In genomic region chr16:64524051-64524645, GRCm38 (mm10) we compare ENCODE assay signal across 16 mouse cellular contexts.
DNase-seq lines count a peak whose midpoint lies in the region; ATAC-seq lines count a peak whose summit lies in the region.
"Had no signal": no experiment of that assay in that cellular context is flagged by ENCODE, and none has a peak within 500 bp of the region (broad histone marks: within the 10 kb centered on the region; RNA-seq: fewer than 3 reads in every experiment).

No protein-coding gene starts in this region.

- no peak overlapping the region for H3K4me2 ChIP-seq in neural tube, embryonic 11.5 days (ENCODE audit: low read depth)
- no peak overlapping the region for H3K4me2 ChIP-seq in midbrain, embryonic 16.5 days (ENCODE audit: low read length)
- no peak overlapping the region for H3K4me2 ChIP-seq in intestine, embryonic 16.5 days (ENCODE audit: low read depth, low read length)

- 53% methylated on average over 5 of the region's 5 CpGs for WGBS in neural tube, embryonic 11.5 days
- 27% methylated on average over 5 of the region's 5 CpGs for WGBS in midbrain, embryonic 16.5 days
- 66% methylated on average over 5 of the region's 5 CpGs for WGBS in intestine, embryonic 16.5 days

- no peak overlapping the region for H3K9ac ChIP-seq in neural tube, embryonic 11.5 days (ENCODE audit: low read length)
- H3K9ac ChIP-seq in midbrain, embryonic 16.5 days (ENCODE audit: low read depth, low read length), result no peak overlapping the region
- H3K9ac ChIP-seq in intestine, embryonic 16.5 days (ENCODE audit: low read depth, low read length), result no peak overlapping the region

- no peaks in the 10 kb centered on the region for H3K36me3 ChIP-seq in neural tube, embryonic 11.5 days (ENCODE audit: control insufficient read depth, insufficient read depth, low read length)
- H3K36me3 ChIP-seq in midbrain, embryonic 16.5 days (ENCODE audit: control insufficient read depth, insufficient read depth, low read length), result no peaks in the 10 kb centered on the region
- no peaks in the 10 kb centered on the region for H3K36me3 ChIP-seq in intestine, embryonic 16.5 days (ENCODE audit: control insufficient read depth, insufficient read depth, low read length)

- no peaks in the 10 kb centered on the region for H3K9me3 ChIP-seq in neural tube, embryonic 11.5 days (ENCODE audit: control insufficient read depth, low read length)
- H3K9me3 ChIP-seq in midbrain, embryonic 16.5 days (replicated peaks; ENCODE audit: control insufficient read depth, low read length, poor library complexity, severe bottlenecking), result no peaks in the 10 kb centered on the region
- no peaks in the 10 kb centered on the region for H3K9me3 ChIP-seq in intestine, embryonic 16.5 days (ENCODE audit: control insufficient read depth, low read length)

- no peaks in the 10 kb centered on the region for H3K4me1 ChIP-seq in neural tube, embryonic 11.5 days (ENCODE audit: control insufficient read depth, insufficient read depth, low read length)
- H3K4me1 ChIP-seq in midbrain, embryonic 16.5 days (ENCODE audit: control insufficient read depth, insufficient read depth, low read length), result no peaks in the 10 kb centered on the region
- no peaks in the 10 kb centered on the region for H3K4me1 ChIP-seq in intestine, embryonic 16.5 days (ENCODE audit: control insufficient read depth, insufficient read depth, low read length)

- no peak overlapping the region for H3K4me3 ChIP-seq in neural tube, embryonic 11.5 days (ENCODE audit: low read depth, low read length)
- H3K4me3 ChIP-seq in midbrain, embryonic 16.5 days (ENCODE audit: low read depth, low read length), result no peak overlapping the region
- H3K4me3 ChIP-seq in intestine, embryonic 16.5 days (ENCODE audit: low read length), result no peak overlapping the region

- ATAC-seq in neural tube, embryonic 11.5 days (ENCODE audit: insufficient read depth, low FRiP score, low TSS enrichment), result peak; percentile 73
- ATAC-seq in midbrain, embryonic 16.5 days, result peak; percentile 75
- no peak for ATAC-seq in erythroid progenitor cell, adult 5-6 weeks (replicated peaks; ENCODE audit: low FRiP score, poor library complexity, severe bottlenecking)
- no peak for ATAC-seq in intestine, embryonic 16.5 days
- ATAC-seq: inflammation-experienced regulatory T-cells, adult 6 months had no signal

- no peaks in the 10 kb centered on the region for H3K27me3 ChIP-seq in neural tube, embryonic 11.5 days (ENCODE audit: control insufficient read depth, insufficient read depth, low read length)
- H3K27me3 ChIP-seq in midbrain, embryonic 16.5 days (ENCODE audit: control insufficient read depth, insufficient read depth, low read depth, low read length), result no peaks in the 10 kb centered on the region
- no peaks in the 10 kb centered on the region for H3K27me3 ChIP-seq in intestine, embryonic 16.5 days (replicated peaks; ENCODE audit: control insufficient read depth, insufficient read depth, low read length)

- DNase-seq in embryo, embryonic 11 days, result peak; percentile 6
- no peak for DNase-seq in embryo, embryonic 9.5 days (ENCODE audit: extremely low spot score)
- no peak for DNase-seq in neural tube, embryonic 11.5 days (ENCODE audit: low spot score)
- no peak for DNase-seq in neural tube, embryonic 10.5 days (ENCODE audit: extremely low spot score, low spot score)
- no peak for DNase-seq in kidney, postnatal 4 days
- DNase-seq: adrenal gland, adult 2 months; cerebellum, adult 11 months; gastrocnemius, postnatal 14 days; lung, adult 2 months; lung, postnatal 36 days; spleen, adult 18-20 months; thymus, adult 18-20 months had no signal

- H3K27ac ChIP-seq in neural tube, embryonic 11.5 days (ENCODE audit: low read depth, low read length), result no peak overlapping the region
- no peak overlapping the region for H3K27ac ChIP-seq in midbrain, embryonic 16.5 days (ENCODE audit: low read length)
- H3K27ac ChIP-seq in intestine, embryonic 16.5 days (ENCODE audit: low read length), result no peak overlapping the region

Comparison
In these comparisons a context has a peak if more than half of its experiments do, and no peak if none do; other contexts are left out.
1. ATAC-seq: peak in neural tube, embryonic 11.5 days (single experiment) and midbrain, embryonic 16.5 days (single experiment); none in erythroid progenitor cell, adult 5-6 weeks (single experiment) and intestine, embryonic 16.5 days (single experiment).